Mouse (Mus musculus): ENCODE measurements around the gene Hip1.

DNA sequence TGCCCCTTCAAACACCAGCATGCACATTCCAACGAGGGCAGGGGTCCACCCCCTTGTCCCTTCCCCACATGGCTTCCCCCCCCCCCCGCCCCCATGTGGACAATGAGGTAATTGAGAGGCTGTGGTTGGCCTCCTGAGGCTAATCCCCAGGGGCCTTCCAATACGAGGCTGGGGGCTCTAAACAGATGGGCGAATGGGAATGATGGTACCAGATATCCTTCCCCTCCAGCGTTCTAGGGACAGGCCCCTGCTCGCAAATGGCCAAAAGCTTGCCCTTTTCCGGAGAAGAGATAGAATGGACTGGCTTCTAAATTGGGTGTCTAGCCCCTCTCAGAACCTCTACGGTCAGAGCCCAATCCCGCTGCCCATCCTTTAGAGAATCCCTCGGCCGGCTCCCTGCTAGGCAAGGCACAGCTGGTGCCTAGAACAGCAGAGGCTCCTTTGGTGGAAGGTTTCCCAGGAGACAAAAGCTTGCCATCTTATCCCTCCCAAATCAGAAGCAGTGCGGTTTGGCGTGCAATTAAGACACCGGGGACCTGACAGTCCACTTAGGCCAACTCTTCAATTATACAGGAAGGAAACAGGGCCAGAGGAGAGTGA, 55.1 kb downstream of the Hip1 start:
- TF ChIP-seq EP300 (IDR thresholded peaks at IDR 0.05; ENCODE audit: low read depth) (no peak), CTCF (IDR thresholded peaks at IDR 0.05; ENCODE audit: low read depth) (no peak)
